Comparison of ENCODE assay signal across 13 mouse cellular contexts in genomic region chr1:153280411-153280810, GRCm38 (mm10). TPM values are rescaled to one million over a fixed set of nuclear protein-coding genes. Genes with fewer than 3 reads are reported as not detected.
A peak's percentile ranks its signal among the peaks of the same experiment; 100 is the strongest.
DNase-seq lines count a peak whose midpoint lies in the region; ATAC-seq and TF ChIP-seq lines count a peak whose summit lies in the region.
"Had no signal": no experiment of that assay in that cellular context is flagged by ENCODE, and none has a peak within 500 bp of the region (broad histone marks: within the 10 kb centered on the region; RNA-seq: fewer than 3 reads in every experiment).

No protein-coding gene starts in this region.

- peak overlapping the region; percentile 25 for H3K4me3 ChIP-seq in heart, postnatal 0 days (ENCODE audit: low read depth, low read length)
- H3K4me3 ChIP-seq in hindbrain, embryonic 14.5 days (replicated peaks; ENCODE audit: low read length), result no peak overlapping the region
- H3K4me3 ChIP-seq: erythroblast, embryonic 14.5 days; megakaryocyte, embryonic 14.5 days had no signal

- DNase-seq in heart, adult 11 months, result peak; percentile 93
- DNase-seq in heart, postnatal 25 days (ENCODE audit: low spot score), result no peak
- DNase-seq in brain, adult 2 months (ENCODE audit: low read depth, low spot score), result peak; percentile 59
- peak; percentile 43 for DNase-seq in gastrocnemius, postnatal 25 days
- DNase-seq in heart, postnatal 0 days (ENCODE audit: low spot score), result peak; percentile 79
- no peak for DNase-seq in thymus, postnatal 36 days
- no peak for DNase-seq in hindbrain, embryonic 14.5 days (ENCODE audit: low spot score)
- DNase-seq in retina, postnatal 1 day, result no peak
- DNase-seq: adrenal gland, adult 2 months; embryo, embryonic 11 days had no signal

- intact Hi-C loops in heart, postnatal 25 days (cut with DNase I), result loop anchor here (5.0 kb wide), 1 partner anchor 52 kb away; the partner anchor contains the start of gene Lamc1

- no peak for TF ChIP-seq CTCF in heart, postnatal 0 days (IDR thresholded peaks at IDR 0.05; ENCODE audit: low read depth)

- peak overlapping the region; percentile 63 for H3K4me2 ChIP-seq in heart, postnatal 0 days (ENCODE audit: low read depth, low read length)
- no peak overlapping the region for H3K4me2 ChIP-seq in hindbrain, embryonic 14.5 days (replicated peaks)

- H3K4me1 ChIP-seq in heart, postnatal 0 days (ENCODE audit: control insufficient read depth, insufficient read depth), result peaks cover 52% of the 10 kb centered on the region
- peaks cover 4% of the 10 kb centered on the region for H3K4me1 ChIP-seq in hindbrain, embryonic 14.5 days (replicated peaks; ENCODE audit: control insufficient read depth, insufficient read depth, low read length)

- no peaks in the 10 kb centered on the region for H3K36me3 ChIP-seq in heart, postnatal 0 days (replicated peaks; ENCODE audit: control insufficient read depth, insufficient read depth, low read length)
- no peaks in the 10 kb centered on the region for H3K36me3 ChIP-seq in hindbrain, embryonic 14.5 days (replicated peaks; ENCODE audit: control insufficient read depth, insufficient read depth)

- 9% methylated on average over 5 of the region's 5 CpGs for WGBS in heart, postnatal 0 days
- WGBS in hindbrain, embryonic 14.5 days, result 82% methylated on average over 5 of the region's 5 CpGs

- TF ChIP-seq EP300 in heart, postnatal 0 days (IDR thresholded peaks at IDR 0.05; ENCODE audit: low read depth), result no peak

- peak overlapping the region; percentile 84 for H3K27ac ChIP-seq in heart, postnatal 0 days (ENCODE audit: low read depth)
- no peak overlapping the region for H3K27ac ChIP-seq in hindbrain, embryonic 14.5 days

- H3K27me3 ChIP-seq in heart, postnatal 0 days (ENCODE audit: control insufficient read depth, insufficient read depth, low read length), result no peaks in the 10 kb centered on the region
- H3K27me3 ChIP-seq in hindbrain, embryonic 14.5 days (ENCODE audit: control insufficient read depth, insufficient read depth, low read length), result no peaks in the 10 kb centered on the region
- H3K27me3 ChIP-seq: megakaryocyte, embryonic 14.5 days had no signal

- H3K9me3 ChIP-seq in heart, postnatal 0 days (replicated peaks; ENCODE audit: control insufficient read depth, low read length), result no peaks in the 10 kb centered on the region
- no peaks in the 10 kb centered on the region for H3K9me3 ChIP-seq in hindbrain, embryonic 14.5 days (ENCODE audit: control insufficient read depth, low read length)
- H3K9me3 ChIP-seq: megakaryocyte, embryonic 14.5 days had no signal

- H3K9ac ChIP-seq in heart, postnatal 0 days (replicated peaks; ENCODE audit: low read depth, low read length), result peak overlapping the region; percentile 26; the same call in 1 of the 2 replicates
- H3K9ac ChIP-seq in hindbrain, embryonic 14.5 days, result no peak overlapping the region

- peak; percentile 82 for ATAC-seq in heart, postnatal 0 days (ENCODE audit: insufficient read depth, low read depth)
- ATAC-seq in hindbrain, embryonic 14.5 days (ENCODE audit: low FRiP score), result no peak
- ATAC-seq: CD4-positive, CD25-positive, alpha-beta regulatory T cell, adult 4 months had no signal

RNA-seq across cellular contexts. Expression of gene Lamc1, which starts 52.2 kb away (rescaled TPM):
- total RNA-seq in heart, postnatal 25 days (2021), result 100 to 1,000 TPM; 173 to 205 TPM
- 100 to 1,000 TPM; 102 to 113 TPM for total RNA-seq in gastrocnemius, postnatal 25 days (2021)
- 186 and 215 TPM in 2 replicates for total RNA-seq in heart, postnatal 0 days (2014; rRNA removed; ENCODE audit: low replicate concordance)
- polyA plus RNA-seq in heart, postnatal 0 days (2015; fragmentation: Nextera tagmentation; extraction: Ambion mirVana), result 55.9 and 62.8 TPM in 2 replicates
- 28.1 and 29.2 TPM in 2 replicates for polyA plus RNA-seq in hindbrain, embryonic 14.5 days (2014; fragmentation: Nextera tagmentation; extraction: Ambion mirVana)

Comparison
In these comparisons a context has a peak if more than half of its experiments do, and no peak if none do; other contexts are left out.
1. DNase-seq: peak in heart, adult 11 months (single experiment), brain, adult 2 months (single experiment), gastrocnemius, postnatal 25 days (single experiment) and heart, postnatal 0 days (single experiment); none in heart, postnatal 25 days (single experiment), thymus, postnatal 36 days (0 of 2), hindbrain, embryonic 14.5 days (single experiment) and retina, postnatal 1 day (single experiment).